Mouse (Mus musculus): Measurements from ENCODE around the gene Krt13.

Gene Krt13

DNA sequence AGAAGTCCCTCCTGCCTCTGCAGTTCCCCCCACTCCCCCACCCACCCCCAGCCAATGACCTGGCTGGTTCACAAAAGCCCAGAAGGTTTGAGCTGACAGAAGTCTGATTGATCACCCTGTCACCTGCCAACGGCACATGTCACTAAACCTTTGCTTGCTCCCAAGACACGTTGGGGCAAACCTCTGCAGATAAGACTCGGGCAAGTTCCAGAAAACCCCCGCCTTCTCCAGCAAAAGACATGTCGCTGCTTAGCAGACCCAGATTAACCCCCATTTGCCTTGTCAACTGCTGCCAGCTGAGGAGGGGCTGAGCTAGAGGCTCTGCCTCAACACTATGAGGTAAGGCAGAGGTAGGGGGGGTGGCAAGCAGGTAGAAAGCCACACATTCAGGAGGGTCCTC is 15.2 kb upstream of the Krt13 start:
- peaks cover 25% of the 10 kb centered on the region for H3K4me1 ChIP-seq (replicated peaks; ENCODE audit: low read depth, low read length)
- H3K9me3 ChIP-seq (ENCODE audit: low read length) = no peaks in the 10 kb centered on the region
- peaks cover 30% of the 10 kb centered on the region; the same call in 1 of the 2 replicates for H3K27me3 ChIP-seq (ENCODE audit: insufficient read depth, low read length)
- no peak overlapping the region for H3K4me3 ChIP-seq (replicated peaks; ENCODE audit: low read length)
- H3K36me3 ChIP-seq (ENCODE audit: insufficient read depth, low read length) = no peaks in the 10 kb centered on the region
- TF ChIP-seq POU5F1 (IDR thresholded peaks at IDR 0.05; ENCODE audit: borderline replicate concordance, low read length) (no peak), CTCF (conservative IDR thresholded peaks at IDR 0.05; ENCODE audit: low read length) (no peak), NANOG (IDR thresholded peaks at IDR 0.05; ENCODE audit: borderline replicate concordance, low read length) (no peak)

DNA sequence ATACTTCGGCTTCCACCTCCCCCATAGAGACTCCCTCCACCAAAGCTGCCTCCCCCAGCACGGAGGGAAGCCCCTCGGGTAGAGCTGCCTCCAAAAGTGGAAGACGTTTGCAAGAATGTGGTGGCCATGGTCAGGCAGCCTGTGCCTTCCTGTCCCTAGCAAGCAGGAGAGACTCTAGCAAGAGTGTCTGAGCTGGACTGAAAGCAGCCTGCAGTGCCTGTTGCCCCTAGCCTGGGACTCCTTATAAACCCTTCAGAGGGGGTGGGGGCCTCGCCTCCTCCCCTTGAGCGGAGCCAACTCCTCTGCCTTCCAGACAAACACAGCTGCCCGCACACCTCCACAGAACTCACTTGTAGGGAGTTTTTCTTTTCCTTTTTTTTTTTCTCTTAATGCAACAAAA is 14.4 kb upstream of the Krt13 start, which contains the start of gene Krt15:
Gene Krt15 (minus strand): TSS at position 198 of the 400 bp plus-strand sequence.
- no peak for TF ChIP-seq POU5F1 (IDR thresholded peaks at IDR 0.05; ENCODE audit: borderline replicate concordance, low read length)
- no peak for TF ChIP-seq NANOG (IDR thresholded peaks at IDR 0.05; ENCODE audit: borderline replicate concordance, low read length)
- no peak for TF ChIP-seq CTCF (conservative IDR thresholded peaks at IDR 0.05; ENCODE audit: low read length)
- H3K9me3 ChIP-seq (ENCODE audit: low read length) = no peaks in the 10 kb centered on the region
- H3K27me3 ChIP-seq (ENCODE audit: insufficient read depth, low read length) = peaks cover 26% of the 10 kb centered on the region; the same call in 1 of the 2 replicates
- H3K4me1 ChIP-seq (replicated peaks; ENCODE audit: low read depth, low read length) = peaks cover 25% of the 10 kb centered on the region
- H3K4me3 ChIP-seq (replicated peaks; ENCODE audit: low read length) = no peak within 1 kb of the TSS
- H3K36me3 ChIP-seq (ENCODE audit: insufficient read depth, low read length) = no peaks in the 10 kb centered on the region

DNA sequence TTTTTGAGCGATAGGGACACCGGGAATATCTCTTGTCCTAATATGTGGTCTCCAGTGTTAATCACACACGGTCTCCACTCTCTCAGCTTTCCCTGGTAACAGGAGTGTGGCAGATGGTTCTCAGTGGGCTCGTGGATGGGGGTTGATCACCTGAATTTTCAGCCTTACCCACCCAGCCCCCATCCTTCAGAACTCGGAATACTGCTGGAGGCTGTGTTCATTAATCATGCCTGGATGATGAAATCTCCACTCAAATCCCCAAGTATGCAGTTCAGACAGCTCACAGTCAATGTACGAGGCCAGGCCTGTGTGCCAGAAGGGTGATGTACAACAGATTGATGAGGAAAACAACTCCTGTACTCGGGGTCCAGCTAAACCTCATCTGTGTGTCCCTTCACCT is 3.5 kb upstream of the Krt13 start:
- Histone ChIP-seq H3K36me3 (ENCODE audit: insufficient read depth, low read length) (no peaks in the 10 kb centered on the region), H3K9me3 (ENCODE audit: low read length) (peaks cover 7% of the 10 kb centered on the region; the same call in 1 of the 2 replicates), H3K4me1 (replicated peaks; ENCODE audit: low read depth, low read length) (no peaks in the 10 kb centered on the region; the same call in 1 of the 2 replicates), H3K27me3 (ENCODE audit: insufficient read depth, low read length) (peaks cover 13% of the 10 kb centered on the region), H3K4me3 (replicated peaks; ENCODE audit: low read length) (no peak overlapping the region)
- TF ChIP-seq CTCF (conservative IDR thresholded peaks at IDR 0.05; ENCODE audit: low read length) (no peak), POU5F1 (IDR thresholded peaks at IDR 0.05; ENCODE audit: borderline replicate concordance, low read length) (no peak), NANOG (IDR thresholded peaks at IDR 0.05; ENCODE audit: borderline replicate concordance, low read length) (no peak)

DNA sequence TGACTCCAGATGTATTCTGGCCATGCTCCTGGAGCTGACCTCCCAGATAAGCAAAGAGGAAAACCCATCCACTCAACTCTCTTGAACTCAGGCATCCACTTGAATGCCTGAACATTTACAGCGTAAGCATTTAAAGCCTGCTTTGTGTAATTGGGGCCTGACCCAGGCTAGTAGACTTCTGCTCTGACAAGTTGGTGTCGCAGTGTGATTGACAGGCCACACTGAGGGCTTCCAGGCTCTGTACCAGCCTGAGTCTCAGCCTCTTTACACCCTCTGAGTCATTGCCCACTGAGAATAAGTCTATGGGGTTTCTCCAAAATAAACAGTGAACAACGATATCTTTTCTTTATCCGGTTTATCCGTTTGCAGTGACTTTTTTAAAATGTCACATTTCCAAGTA is 1.0 kb downstream of the Krt13 start:
- TF ChIP-seq CTCF (conservative IDR thresholded peaks at IDR 0.05; ENCODE audit: low read length) = no peak
- no peak for TF ChIP-seq POU5F1 (IDR thresholded peaks at IDR 0.05; ENCODE audit: borderline replicate concordance, low read length)
- TF ChIP-seq NANOG (IDR thresholded peaks at IDR 0.05; ENCODE audit: borderline replicate concordance, low read length) = no peak

DNA sequence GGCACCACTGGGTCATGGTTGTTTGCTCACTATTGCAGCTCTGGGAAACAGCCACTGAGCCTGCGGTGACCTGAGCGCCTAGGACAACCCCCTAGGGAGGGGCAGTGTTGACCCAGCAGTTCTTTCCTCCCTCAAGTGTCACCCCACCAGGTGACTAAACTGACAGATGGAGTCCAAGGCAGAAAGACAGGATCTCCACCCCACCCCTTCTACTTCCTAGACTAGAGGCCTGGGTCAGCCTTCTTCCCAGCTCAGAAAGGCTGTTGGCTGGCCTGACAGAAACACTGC is 7.7 kb downstream of the Krt13 start:
- TF ChIP-seq POU5F1 (IDR thresholded peaks at IDR 0.05; ENCODE audit: borderline replicate concordance, low read length) (no peak), CTCF (conservative IDR thresholded peaks at IDR 0.05; ENCODE audit: low read length) (no peak), NANOG (IDR thresholded peaks at IDR 0.05; ENCODE audit: borderline replicate concordance, low read length) (no peak)
- H3K27me3 ChIP-seq (ENCODE audit: insufficient read depth, low read length) = peaks cover 2% of the 10 kb centered on the region; the same call in 1 of the 2 replicates
- 0 out of 2 replicates have a peak, but pooled peaks cover 2% of the 10 kb centered on the region for H3K9me3 ChIP-seq (ENCODE audit: low read length)
- H3K36me3 ChIP-seq (ENCODE audit: insufficient read depth, low read length) = no peaks in the 10 kb centered on the region
- no peak overlapping the region for H3K4me3 ChIP-seq (replicated peaks; ENCODE audit: low read length)
- H3K4me1 ChIP-seq (replicated peaks; ENCODE audit: low read depth, low read length) = peaks cover 9% of the 10 kb centered on the region; the same call in 1 of the 2 replicates

More for the DNA sequence above, 1.0 kb downstream of the Krt13 start:
- Histone ChIP-seq H3K4me1 (replicated peaks; ENCODE audit: low read depth, low read length) (peaks cover 9% of the 10 kb centered on the region), H3K36me3 (ENCODE audit: insufficient read depth, low read length) (no peaks in the 10 kb centered on the region), H3K9me3 (ENCODE audit: low read length) (peaks cover 7% of the 10 kb centered on the region; the same call in 1 of the 2 replicates), H3K27me3 (ENCODE audit: insufficient read depth, low read length) (peaks cover 22% of the 10 kb centered on the region), H3K4me3 (replicated peaks; ENCODE audit: low read length) (no peak overlapping the region)

DNA sequence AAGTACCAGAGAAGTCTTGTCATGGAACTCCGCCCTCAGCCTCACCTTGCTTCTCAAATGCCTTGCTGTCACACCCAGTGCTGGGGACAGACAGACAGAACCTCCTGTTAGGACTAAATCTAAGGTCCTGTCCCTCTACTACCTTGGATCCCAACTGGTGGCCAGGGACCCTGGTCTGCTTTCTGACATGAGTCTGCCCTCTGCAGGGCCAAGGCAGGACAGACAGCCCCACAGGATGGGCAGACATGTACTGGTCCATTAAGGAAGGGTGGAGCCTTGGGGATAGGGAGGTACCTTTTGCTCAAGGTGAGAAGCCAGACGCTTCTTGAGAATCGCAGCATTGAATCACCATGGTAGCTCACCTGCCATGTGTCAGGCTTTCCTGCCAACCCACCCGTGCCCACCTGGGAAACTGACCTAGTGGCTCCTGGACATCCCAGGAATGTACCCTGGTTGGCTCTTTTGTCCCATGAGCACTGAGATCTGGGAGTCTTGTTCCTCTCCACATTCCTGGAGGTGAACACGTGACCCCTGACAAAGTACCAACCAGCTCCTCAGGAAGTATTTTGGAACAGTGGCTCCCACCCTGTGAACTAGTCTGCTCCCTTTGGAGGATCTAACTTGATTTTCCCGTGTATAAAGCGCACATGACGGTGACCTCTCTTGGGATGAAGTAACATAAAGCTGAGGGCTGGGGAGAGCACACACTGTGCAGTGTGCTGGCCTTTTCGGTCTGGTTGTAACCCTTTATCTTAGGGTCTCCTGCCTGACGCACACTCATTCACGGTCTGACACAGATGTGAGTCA is 8.2 kb downstream of the Krt13 start:
- 0 out of 2 replicates have a peak, but pooled peaks cover 2% of the 10 kb centered on the region for H3K9me3 ChIP-seq (ENCODE audit: low read length)
- no peaks in the 10 kb centered on the region for H3K36me3 ChIP-seq (ENCODE audit: insufficient read depth, low read length)
- H3K4me1 ChIP-seq (replicated peaks; ENCODE audit: low read depth, low read length) = peaks cover 9% of the 10 kb centered on the region; the same call in 1 of the 2 replicates
- H3K27me3 ChIP-seq (ENCODE audit: insufficient read depth, low read length) = no peaks in the 10 kb centered on the region
- no peak overlapping the region for H3K4me3 ChIP-seq (replicated peaks; ENCODE audit: low read length)
- TF ChIP-seq NANOG (IDR thresholded peaks at IDR 0.05; ENCODE audit: borderline replicate concordance, low read length) (no peak), CTCF (conservative IDR thresholded peaks at IDR 0.05; ENCODE audit: low read length) (no peak), POU5F1 (IDR thresholded peaks at IDR 0.05; ENCODE audit: borderline replicate concordance, low read length) (no peak)

DNA sequence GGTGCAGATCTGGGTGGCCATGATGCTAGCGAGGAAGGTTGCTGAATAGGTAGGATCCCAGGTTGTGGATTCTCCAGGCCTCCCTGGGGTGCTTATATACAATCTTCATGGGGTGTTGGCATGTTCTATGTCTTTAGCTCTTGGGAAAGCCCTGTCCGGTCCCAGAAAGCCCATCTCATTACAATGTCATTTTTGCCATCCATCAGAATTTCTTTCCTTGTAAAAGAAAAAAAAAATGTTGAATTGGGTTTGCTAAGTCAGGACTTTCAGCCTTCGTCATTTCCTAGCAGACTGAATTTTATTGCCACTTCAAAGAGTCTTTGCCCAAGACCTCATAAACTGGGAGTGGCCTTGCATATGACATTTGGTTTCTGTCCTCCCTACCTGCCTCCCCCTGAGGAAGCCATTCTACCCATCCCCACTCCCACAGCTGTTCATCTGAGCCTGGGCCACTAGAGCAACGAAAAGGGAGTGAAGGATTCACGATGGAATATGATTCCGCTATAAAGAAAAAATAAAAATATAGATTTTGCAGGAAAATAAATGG is 15.7 kb downstream of the Krt13 start, which contains the start of gene Krt36:
Gene Krt36 (minus strand): TSS at position 51 of the 547 bp plus-strand sequence.
- no peaks in the 10 kb centered on the region for H3K9me3 ChIP-seq (ENCODE audit: low read length)
- no peaks in the 10 kb centered on the region for H3K36me3 ChIP-seq (ENCODE audit: insufficient read depth, low read length)
- H3K4me3 ChIP-seq (replicated peaks; ENCODE audit: low read length) = no peak within 1 kb of the TSS
- H3K27me3 ChIP-seq (ENCODE audit: insufficient read depth, low read length) = peaks cover 9% of the 10 kb centered on the region
- H3K4me1 ChIP-seq (replicated peaks; ENCODE audit: low read depth, low read length) = no peaks in the 10 kb centered on the region
- TF ChIP-seq CTCF (conservative IDR thresholded peaks at IDR 0.05; ENCODE audit: low read length) = no peak
- no peak for TF ChIP-seq POU5F1 (IDR thresholded peaks at IDR 0.05; ENCODE audit: borderline replicate concordance, low read length)
- TF ChIP-seq NANOG (IDR thresholded peaks at IDR 0.05; ENCODE audit: borderline replicate concordance, low read length) = no peak

DNA sequence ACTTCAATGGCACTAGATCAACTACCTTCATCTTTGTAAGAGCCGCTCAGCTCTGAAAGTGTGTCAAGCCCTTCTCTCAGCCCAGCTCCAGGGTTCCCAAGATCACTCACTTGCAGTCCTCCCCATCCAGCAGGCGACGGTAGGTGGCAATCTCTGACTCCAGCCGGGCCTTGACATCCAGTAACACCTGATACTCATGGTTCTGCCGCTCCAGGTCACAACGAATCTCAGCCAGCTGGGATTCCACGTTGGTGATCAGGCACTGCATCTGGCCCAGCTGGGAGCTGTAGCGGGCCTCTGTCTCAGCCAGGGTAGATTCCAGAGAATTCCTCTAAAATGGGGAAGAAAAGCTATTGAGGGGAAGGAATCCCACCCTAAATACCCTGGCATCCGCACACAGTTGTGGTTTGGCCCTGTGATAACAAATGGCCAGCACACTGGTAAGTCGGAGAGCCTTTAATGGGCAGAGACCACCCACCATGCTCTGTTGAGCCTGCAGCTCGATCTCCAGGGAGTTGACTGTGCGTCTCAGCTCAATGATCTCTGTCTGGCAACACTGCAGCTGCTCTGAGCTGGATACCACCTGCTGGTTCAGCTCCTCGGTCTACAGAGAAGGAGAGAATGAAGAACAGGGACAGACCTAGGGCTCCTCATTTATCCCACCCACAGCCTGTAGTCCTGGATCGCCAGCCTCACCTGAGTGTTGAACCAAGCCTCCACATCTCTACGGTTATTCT is 18.5 kb downstream of the Krt13 start:
- TF ChIP-seq CTCF (conservative IDR thresholded peaks at IDR 0.05; ENCODE audit: low read length) (no peak), POU5F1 (IDR thresholded peaks at IDR 0.05; ENCODE audit: borderline replicate concordance, low read length) (no peak), NANOG (IDR thresholded peaks at IDR 0.05; ENCODE audit: borderline replicate concordance, low read length) (no peak)
- Histone ChIP-seq H3K36me3 (ENCODE audit: insufficient read depth, low read length) (no peaks in the 10 kb centered on the region), H3K27me3 (ENCODE audit: insufficient read depth, low read length) (peaks cover 9% of the 10 kb centered on the region), H3K4me1 (replicated peaks; ENCODE audit: low read depth, low read length) (no peaks in the 10 kb centered on the region), H3K4me3 (replicated peaks; ENCODE audit: low read length) (no peak overlapping the region), H3K9me3 (ENCODE audit: low read length) (no peaks in the 10 kb centered on the region)

Measured in E14TG2a.4 (cell line).